ENCODE assay signal across 11 mouse cellular contexts in the genomic region with DNA sequence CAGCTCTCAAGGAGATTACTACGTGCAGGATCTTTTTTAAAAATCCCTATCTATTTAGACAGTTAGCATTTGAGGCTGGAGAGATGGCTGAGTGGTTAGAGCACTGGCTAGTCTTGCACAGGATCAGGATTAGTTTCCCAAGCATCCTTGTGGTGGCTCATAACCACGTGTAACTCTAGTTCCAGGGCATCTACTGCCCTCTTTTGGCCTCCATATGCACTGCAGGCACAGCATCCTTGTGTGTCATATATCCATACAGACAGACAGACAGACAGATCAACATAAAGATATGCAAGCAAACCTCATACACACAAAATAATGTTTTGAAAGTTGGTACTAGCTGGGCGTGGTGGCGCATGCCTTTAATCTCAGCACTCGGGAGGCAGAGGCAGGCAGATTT. TPM values are rescaled to one million over a fixed set of nuclear protein-coding genes. Genes with fewer than 3 reads are reported as not detected.
DNase-seq lines count a peak whose midpoint lies in the region; ATAC-seq and TF ChIP-seq lines count a peak whose summit lies in the region.
"Had no signal": no experiment of that assay in that cellular context is flagged by ENCODE, and none has a peak within 500 bp of the region (broad histone marks: within the 10 kb centered on the region; RNA-seq: fewer than 3 reads in every experiment).

No protein-coding gene starts in this region.

- WGBS in midbrain, postnatal 0 days, result 86% methylated on average over 5 of the region's 5 CpGs
- 84% methylated on average over 5 of the region's 5 CpGs for WGBS in midbrain, embryonic 10.5 days

- intact Hi-C loops in gastrocnemius, adult 2 months (cut with DNase I), result loop anchor here (5.0 kb wide), 1 partner anchor 51 kb away; the partner anchor contains the start of gene Zfp280d
- intact Hi-C loops in gastrocnemius, postnatal 14 days (cut with DNase I; ENCODE audit: low total_unique reads), result no loop called here

- no peak overlapping the region for H3K4me2 ChIP-seq in midbrain, postnatal 0 days (ENCODE audit: low read depth, low read length, poor library complexity, severe bottlenecking)
- H3K4me2 ChIP-seq: midbrain, embryonic 13.5 days had no signal

- no peak overlapping the region for H3K27ac ChIP-seq in gastrocnemius, adult 2 months
- H3K27ac ChIP-seq in midbrain, postnatal 0 days (ENCODE audit: low read depth, low read length), result no peak overlapping the region
- H3K27ac ChIP-seq in midbrain, embryonic 10.5 days (replicated peaks), result no peak overlapping the region
- no peak overlapping the region for H3K27ac ChIP-seq in cortical plate, adult 2 months (ENCODE audit: insufficient read depth, low read length)
- H3K27ac ChIP-seq: midbrain, embryonic 13.5 days had no signal

- no peaks in the 10 kb centered on the region for H3K9me3 ChIP-seq in midbrain, postnatal 0 days (ENCODE audit: low read length)
- H3K9me3 ChIP-seq in midbrain, embryonic 10.5 days (replicated peaks), result no peaks in the 10 kb centered on the region
- H3K9me3 ChIP-seq: midbrain, embryonic 13.5 days had no signal

- H3K9ac ChIP-seq in midbrain, postnatal 0 days (replicated peaks; ENCODE audit: low read length, poor library complexity, severe bottlenecking), result no peak overlapping the region
- H3K9ac ChIP-seq: midbrain, embryonic 13.5 days had no signal

- DNase-seq in gastrocnemius, adult 2 months, result no peak
- DNase-seq in gastrocnemius, postnatal 14 days, result no peak
- DNase-seq in midbrain, postnatal 0 days (ENCODE audit: low spot score), result no peak
- DNase-seq in midbrain, embryonic 10.5 days (ENCODE audit: low spot score), result no peak
- no peak for DNase-seq in urinary bladder, postnatal 36 days (ENCODE audit: low spot score in 2 of 2)
- DNase-seq in natural killer cell, adult 2 months (ENCODE audit: low spot score in 2 of 2), result no peak
- DNase-seq in right cerebral cortex, adult 2 months (ENCODE audit: low spot score in 2 of 2), result no peak
- DNase-seq: heart, postnatal 36 days; kidney, adult 8-10 months had no signal

- H3K4me1 ChIP-seq in midbrain, postnatal 0 days (ENCODE audit: insufficient read depth, low read length), result 0 out of 2 replicates have a peak, but pooled peaks cover 2% of the 10 kb centered on the region
- H3K4me1 ChIP-seq in midbrain, embryonic 10.5 days, result peaks cover 8% of the 10 kb centered on the region
- H3K4me1 ChIP-seq in cortical plate, adult 2 months (ENCODE audit: control insufficient read depth, insufficient read depth, low read length), result no peaks in the 10 kb centered on the region; the same call in 1 of the 2 replicates

- H3K27me3 ChIP-seq in midbrain, postnatal 0 days (ENCODE audit: insufficient read depth, low read length), result no peaks in the 10 kb centered on the region
- no peaks in the 10 kb centered on the region for H3K27me3 ChIP-seq in midbrain, embryonic 10.5 days (ENCODE audit: low read depth, poor library complexity, severe bottlenecking)
- H3K27me3 ChIP-seq: midbrain, embryonic 13.5 days had no signal

- no peaks in the 10 kb centered on the region for H3K36me3 ChIP-seq in midbrain, postnatal 0 days (ENCODE audit: insufficient read depth, low read length)
- H3K36me3 ChIP-seq in midbrain, embryonic 10.5 days, result no peaks in the 10 kb centered on the region
- H3K36me3 ChIP-seq: midbrain, embryonic 13.5 days had no signal

- no peak overlapping the region for H3K4me3 ChIP-seq in gastrocnemius, adult 2 months
- no peak overlapping the region for H3K4me3 ChIP-seq in midbrain, postnatal 0 days (ENCODE audit: low read depth, low read length)
- no peak overlapping the region for H3K4me3 ChIP-seq in midbrain, embryonic 10.5 days
- no peak overlapping the region for H3K4me3 ChIP-seq in cortical plate, adult 2 months (ENCODE audit: insufficient read depth, low read length)
- H3K4me3 ChIP-seq: midbrain, embryonic 13.5 days had no signal

- peak; percentile 36 for TF ChIP-seq CTCF in gastrocnemius, adult 2 months (IDR thresholded peaks at IDR 0.05)
- peak; percentile 16; the same call in 1 of the 2 replicates for TF ChIP-seq CTCF in midbrain, postnatal 0 days (IDR thresholded peaks at IDR 0.05)
- TF ChIP-seq CTCF in cortical plate, adult 2 months (IDR thresholded peaks at IDR 0.05; ENCODE audit: extremely low read depth, insufficient read depth, low read length), result peak; percentile 12; the same call in 1 of the 2 replicates

- ATAC-seq in midbrain, postnatal 0 days (ENCODE audit: low FRiP score), result no peak
- ATAC-seq: midbrain, embryonic 13.5 days had no signal

- TF ChIP-seq POLR2A in cortical plate, adult 2 months (IDR thresholded peaks at IDR 0.05; ENCODE audit: extremely low read depth, insufficient read depth, low read length), result no peak

RNA-seq across cellular contexts. Expression of gene Zfp280d, which starts 53.3 kb away (rescaled TPM):
- total RNA-seq in gastrocnemius, adult 2 months (2021), result 10 to 100 TPM; 18.3 to 19.5 TPM
- 10 to 100 TPM; 12.7 to 13.7 TPM for total RNA-seq in gastrocnemius, postnatal 14 days (2021)
- total RNA-seq in midbrain, postnatal 0 days (2014; rRNA removed), result 40.2 and 61.8 TPM in 2 replicates
- polyA plus RNA-seq in midbrain, postnatal 0 days (2015; fragmentation: Nextera tagmentation; extraction: Ambion mirVana), result 20.4 and 24.4 TPM in 2 replicates
- 47.4 and 51.1 TPM in 2 replicates for polyA plus RNA-seq in midbrain, embryonic 10.5 days (2016; fragmentation: Nextera tagmentation; extraction: Ambion mirVana)
- 51.2 and 58.3 TPM in 2 replicates for polyA plus RNA-seq in cortical plate, adult 2 months (2012; rRNA removed)
